Mouse (Mus musculus) myocyte (in vitro differentiated cells): ENCODE results near the gene Lamb2. TPM values are rescaled to one million over a fixed set of nuclear protein-coding genes. Genes with fewer than 3 reads are reported as not detected.
A peak's percentile ranks its signal among the peaks of the same experiment; 100 is the strongest.

Experiments
- H3K27me3 ChIP-seq: one replicate; pipeline ENCODE4 v1.6.1; 2011; ENCODE audit not compliant: control insufficient read depth, insufficient read depth, insufficient read length
- H3K36me3 ChIP-seq: one replicate; pipeline ENCODE4 v1.6.1; 2011; ENCODE audit not compliant: control insufficient read depth, insufficient read depth
- H3K4me2 ChIP-seq: one replicate; pipeline ENCODE4 v1.6.1; 2011; ENCODE audit warnings: low read depth, control low read depth
- H3K4me3 ChIP-seq: one replicate; pipeline ENCODE4 v1.5.1; 2011; ENCODE audit warnings: mild to moderate bottlenecking, control low read depth, moderate library complexity
- H3K79me2 ChIP-seq: one replicate; pipeline ENCODE4 v1.6.1; 2011; ENCODE audit not compliant: control insufficient read depth, insufficient read depth
- H3ac ChIP-seq: one replicate; pipeline ENCODE4 v1.6.1; 2011; ENCODE audit not compliant: control insufficient read depth, insufficient read length
- CEBPB ChIP-seq: IDR thresholded peaks from 2 replicates; pipeline ENCODE4 v1.6.1; 2011; ENCODE audit warnings: mild to moderate bottlenecking, moderate library complexity; ENCODE audit not compliant: poor library complexity, insufficient read depth, severe bottlenecking
- E2F4 ChIP-seq: IDR thresholded peaks from one replicate; pipeline ENCODE4 v1.6.1; 2011; ENCODE audit warnings: mild to moderate bottlenecking, control low read depth, moderate library complexity; ENCODE audit not compliant: insufficient read depth
- MAX ChIP-seq: IDR thresholded peaks from one replicate; pipeline ENCODE4 v1.6.1; 2011; ENCODE audit warnings: low read depth, mild to moderate bottlenecking, control low read depth
- MYOD1 ChIP-seq, 3 experiments: IDR thresholded peaks; one replicate each; pipeline ENCODE4 v1.6.1; 2011; ENCODE audit warnings: control low read depth in 2 of 3, low read depth in 2 of 3, mild to moderate bottlenecking in 2 of 3, moderate library complexity in 1 of 3; ENCODE audit not compliant: insufficient read length in 2 of 3, control insufficient read depth in 1 of 3
- MYOG ChIP-seq, 3 experiments: IDR thresholded peaks; one replicate each; pipeline ENCODE4 v1.6.1; 2011; ENCODE audit warnings: control low read depth in 2 of 3, low read depth in 2 of 3, mild to moderate bottlenecking in 2 of 3; ENCODE audit not compliant: insufficient read length in 2 of 3, control insufficient read depth in 1 of 3, insufficient read depth in 1 of 3
- POLR2A ChIP-seq: IDR thresholded peaks from one replicate; pipeline ENCODE4 v1.6.1; 2011; ENCODE audit warnings: low read depth, mild to moderate bottlenecking, control low read depth, moderate library complexity; ENCODE audit not compliant: insufficient read length
- POLR2AphosphoS2 ChIP-seq: IDR thresholded peaks from one replicate; pipeline ENCODE4 v1.6.1; 2011; ENCODE audit warnings: low read depth, control low read depth; ENCODE audit not compliant: insufficient read length
- REST ChIP-seq: IDR thresholded peaks from one replicate; pipeline ENCODE4 v1.6.1; 2011; ENCODE audit warnings: mild to moderate bottlenecking, control low read depth, moderate library complexity; ENCODE audit not compliant: insufficient read depth, insufficient read length
- SRF ChIP-seq: IDR thresholded peaks from one replicate; pipeline ENCODE4 v1.6.1; 2011; ENCODE audit warnings: low read depth; ENCODE audit not compliant: control insufficient read depth, insufficient read length
- TCF12 ChIP-seq: IDR thresholded peaks from one replicate; pipeline ENCODE4 v1.6.1; 2011; ENCODE audit warnings: mild to moderate bottlenecking, control low read depth; ENCODE audit not compliant: poor library complexity, insufficient read depth, severe bottlenecking
- TCF3 ChIP-seq: IDR thresholded peaks from one replicate; pipeline ENCODE4 v1.6.1; 2011; ENCODE audit warnings: low read depth, control low read depth; ENCODE audit not compliant: insufficient read length
- USF1 ChIP-seq: IDR thresholded peaks from one replicate; pipeline ENCODE4 v1.6.1; 2011; ENCODE audit warnings: low read depth, mild to moderate bottlenecking, control low read depth, moderate library complexity
- polyA plus RNA-seq: library from polyadenylated mRNA; unstranded; fragments of >200 nt; fragmentation: generic; extraction: Trizol; gene quantifications from one replicate; pipeline ENCODE4 v1.2.1, GENCODE M21; 2012; ENCODE audit warnings: missing spikeins

Gene Lamb2
- polyA plus RNA-seq, 1 experiment, result 61.6 TPM

DNA sequence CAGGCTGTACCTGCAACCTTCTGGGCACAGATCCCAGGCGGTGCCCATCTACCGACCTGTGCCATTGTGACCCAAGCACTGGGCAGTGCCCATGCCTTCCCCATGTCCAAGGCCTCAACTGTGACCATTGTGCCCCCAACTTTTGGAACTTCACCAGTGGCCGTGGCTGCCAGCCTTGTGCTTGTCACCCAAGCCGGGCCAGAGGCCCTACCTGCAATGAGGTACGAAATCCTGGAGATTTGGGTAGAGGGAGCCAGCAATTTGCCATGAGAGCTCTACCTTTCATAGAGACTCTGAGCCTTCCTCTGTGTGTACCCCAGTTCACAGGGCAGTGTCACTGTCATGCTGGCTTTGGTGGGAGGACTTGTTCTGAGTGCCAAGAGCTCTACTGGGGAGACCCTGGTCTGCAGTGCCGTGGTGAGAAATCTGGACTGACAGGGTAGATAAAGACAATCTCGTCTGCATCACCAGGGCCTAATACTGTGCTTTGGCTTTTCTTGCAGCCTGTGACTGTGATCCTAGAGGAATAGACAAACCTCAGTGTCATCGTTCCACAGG is 7.5 kb downstream of the Lamb2 start:
- Histone ChIP-seq H3K79me2 (peaks cover 11% of the 10 kb centered on the region), H3K36me3 (peaks cover 13% of the 10 kb centered on the region), H3K27me3 (no peaks in the 10 kb centered on the region), H3K4me3 (no peak overlapping the region), H3ac (no peak overlapping the region), H3K4me2 (no peak overlapping the region)
- TF ChIP-seq MAX (no peak), POLR2AphosphoS2 (no peak)

DNA sequence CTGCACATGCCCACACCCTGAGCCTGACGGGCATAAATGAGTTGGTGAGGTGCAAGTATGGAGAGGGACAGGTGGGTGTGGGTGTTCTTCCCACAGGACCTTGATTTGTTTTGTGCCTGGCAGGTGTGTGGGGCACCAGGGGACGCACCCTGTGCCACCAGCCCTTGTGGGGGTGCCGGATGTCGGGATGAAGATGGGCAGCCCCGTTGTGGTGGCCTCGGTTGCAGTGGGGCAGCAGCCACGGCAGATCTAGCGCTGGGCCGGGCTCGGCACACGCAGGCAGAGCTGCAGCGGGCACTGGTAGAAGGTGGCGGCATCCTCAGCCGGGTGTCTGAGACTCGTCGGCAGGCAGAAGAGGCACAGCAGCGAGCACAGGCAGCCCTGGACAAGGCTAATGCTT is 8.9 kb downstream of the Lamb2 start:
- Histone ChIP-seq H3K27me3 (no peaks in the 10 kb centered on the region), H3K4me3 (no peak overlapping the region), H3K79me2 (peaks cover 22% of the 10 kb centered on the region), H3ac (no peak overlapping the region), H3K4me2 (no peak overlapping the region), H3K36me3 (peaks cover 21% of the 10 kb centered on the region)
- TF ChIP-seq USF1, result no peak
- TF ChIP-seq MYOD1 (IDR thresholded peaks at IDR 0.05; ENCODE audit: control insufficient read depth in 1 of 3, insufficient read length in 2 of 3, low read depth in 2 of 3), result no peak
- no peak for TF ChIP-seq POLR2A
- no peak for TF ChIP-seq REST
- TF ChIP-seq MAX, result no peak
- TF ChIP-seq TCF3, result no peak
- no peak for TF ChIP-seq E2F4
- no peak for TF ChIP-seq MYOG (IDR thresholded peaks at IDR 0.05; ENCODE audit: control insufficient read depth in 1 of 3, insufficient read depth in 1 of 3, insufficient read length in 2 of 3, low read depth in 2 of 3)
- TF ChIP-seq TCF12, result no peak
- TF ChIP-seq SRF, result no peak
- TF ChIP-seq CEBPB, result no peak
- no peak for TF ChIP-seq POLR2AphosphoS2

DNA sequence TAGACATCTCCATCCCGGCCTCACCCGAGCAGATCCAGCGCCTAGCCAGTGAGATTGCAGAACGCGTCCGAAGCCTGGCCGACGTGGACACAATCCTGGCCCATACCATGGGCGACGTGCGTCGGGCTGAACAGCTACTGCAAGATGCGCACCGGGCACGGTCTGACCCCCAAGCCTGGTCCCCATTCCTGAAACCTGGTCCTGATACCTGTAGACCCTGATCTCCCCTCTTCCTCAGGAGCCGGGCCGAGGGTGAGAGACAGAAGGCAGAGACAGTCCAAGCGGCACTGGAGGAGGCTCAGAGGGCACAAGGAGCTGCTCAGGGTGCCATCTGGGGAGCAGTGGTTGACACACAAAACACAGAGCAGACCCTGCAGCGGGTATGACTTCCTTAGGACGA is 9.7 kb downstream of the Lamb2 start:
- Histone ChIP-seq H3K4me2 (no peak overlapping the region), H3K79me2 (peaks cover 22% of the 10 kb centered on the region), H3K4me3 (no peak overlapping the region), H3K27me3 (no peaks in the 10 kb centered on the region), H3K36me3 (peaks cover 24% of the 10 kb centered on the region), H3ac (no peak overlapping the region)
- TF ChIP-seq TCF12, result no peak
- TF ChIP-seq POLR2AphosphoS2, result no peak
- no peak for TF ChIP-seq SRF
- TF ChIP-seq USF1, result no peak
- no peak for TF ChIP-seq POLR2A
- TF ChIP-seq CEBPB, result no peak
- TF ChIP-seq E2F4, result no peak
- no peak for TF ChIP-seq REST
- TF ChIP-seq MAX, result no peak
- no peak for TF ChIP-seq MYOG (IDR thresholded peaks at IDR 0.05; ENCODE audit: control insufficient read depth in 1 of 3, insufficient read depth in 1 of 3, insufficient read length in 2 of 3, low read depth in 2 of 3)
- TF ChIP-seq TCF3, result no peak
- no peak for TF ChIP-seq MYOD1 (IDR thresholded peaks at IDR 0.05; ENCODE audit: control insufficient read depth in 1 of 3, insufficient read length in 2 of 3, low read depth in 2 of 3)

DNA sequence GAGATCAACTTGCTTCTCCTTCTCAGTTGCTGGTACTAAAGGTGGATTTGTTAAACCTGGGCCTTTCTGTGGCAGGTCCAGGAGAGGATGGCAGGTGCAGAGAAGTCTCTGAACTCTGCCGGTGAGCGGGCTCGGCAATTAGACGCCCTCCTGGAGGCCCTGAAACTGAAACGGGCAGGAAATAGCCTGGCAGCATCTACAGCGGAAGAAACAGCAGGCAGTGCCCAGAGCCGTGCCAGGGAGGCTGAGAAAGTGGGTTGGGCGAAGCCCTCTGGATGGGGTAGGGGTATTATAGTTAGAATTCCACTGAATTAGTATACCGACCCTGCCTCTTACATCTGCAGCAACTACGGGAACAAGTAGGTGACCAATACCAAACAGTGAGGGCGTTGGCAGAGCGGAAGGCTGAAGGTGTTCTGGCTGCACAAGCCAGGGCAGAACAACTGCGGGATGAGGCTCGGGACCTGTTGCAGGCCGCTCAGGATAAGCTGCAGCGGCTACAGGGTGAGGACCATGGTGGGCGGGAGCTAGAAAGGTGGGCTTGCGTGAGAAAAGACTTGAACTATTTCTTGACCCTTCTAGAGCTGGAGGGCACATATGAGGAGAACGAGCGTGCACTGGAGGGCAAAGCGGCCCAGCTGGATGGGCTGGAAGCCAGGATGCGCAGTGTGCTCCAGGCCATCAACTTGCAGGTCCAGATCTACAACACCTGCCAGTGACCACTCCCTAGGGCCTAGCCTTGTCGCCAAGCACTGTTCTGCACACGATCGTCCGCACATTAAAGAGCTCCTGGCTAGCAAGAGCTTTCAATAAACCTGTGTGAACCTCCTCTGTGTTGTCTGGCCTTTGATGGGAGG is 10.4 kb downstream of the Lamb2 start:
- TF ChIP-seq CEBPB (no peak), POLR2A (no peak), MAX (no peak), USF1 (no peak), TCF12 (no peak), E2F4 (no peak), MYOG (IDR thresholded peaks at IDR 0.05; ENCODE audit: control insufficient read depth in 1 of 3, insufficient read depth in 1 of 3, insufficient read length in 2 of 3, low read depth in 2 of 3) (no peak), MYOD1 (IDR thresholded peaks at IDR 0.05; ENCODE audit: control insufficient read depth in 1 of 3, insufficient read length in 2 of 3, low read depth in 2 of 3) (no peak), REST (no peak), SRF (no peak), TCF3 (no peak), POLR2AphosphoS2 (no peak)
- peak overlapping the region; percentile 93 for H3K4me3 ChIP-seq
- no peaks in the 10 kb centered on the region for H3K27me3 ChIP-seq
- H3K79me2 ChIP-seq, result peaks cover 22% of the 10 kb centered on the region
- peak overlapping the region; percentile 57 for H3K4me2 ChIP-seq
- peak overlapping the region; percentile 95 for H3ac ChIP-seq
- peaks cover 24% of the 10 kb centered on the region for H3K36me3 ChIP-seq
